Mouse (Mus musculus) liver, embryonic 14.5 days (tissue): Measurements from ENCODE around the gene Gm49320.

Source experiments
- CTCF ChIP-seq: IDR thresholded peaks from 2 replicates; pipeline ENCODE4 v1.5.1; 2016; ENCODE audit warnings: antibody characterized with exemption, low read depth, control low read depth
- EP300 ChIP-seq: IDR thresholded peaks from 2 replicates; pipeline ENCODE4 v1.6.1; 2016; ENCODE audit warnings: antibody characterized with exemption, low read depth

DNA sequence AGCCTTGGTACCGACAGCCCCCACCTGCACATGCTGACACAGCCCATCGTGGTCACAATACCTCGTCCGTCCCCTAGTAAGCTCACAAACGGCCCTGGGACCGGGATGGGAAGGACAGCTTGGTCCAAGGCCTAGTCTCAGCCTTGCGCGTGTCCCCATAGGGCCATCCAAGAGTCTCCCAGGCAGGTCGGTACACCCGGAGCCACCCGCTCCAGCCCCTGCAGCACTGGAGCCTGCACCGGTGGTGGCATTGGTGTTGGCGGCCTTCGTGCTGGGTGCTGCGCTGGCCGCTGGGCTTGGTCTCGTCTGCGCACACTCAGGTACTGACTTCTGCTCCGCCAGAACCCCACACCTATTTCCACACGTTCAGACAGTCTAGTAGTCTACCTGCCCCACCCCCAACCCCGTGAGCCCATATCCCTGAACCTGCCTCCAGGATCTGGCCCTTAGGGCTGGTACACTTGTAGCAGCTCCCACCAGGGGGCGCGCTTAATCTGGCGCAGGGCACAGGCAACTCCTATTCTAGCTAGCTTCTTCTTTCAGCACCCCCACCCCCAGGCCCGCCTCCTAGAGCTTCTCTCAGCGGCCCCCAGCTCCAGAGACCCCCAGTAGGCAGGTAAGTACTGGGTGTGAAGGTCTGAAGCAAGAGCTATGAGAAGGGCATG, 11.8 kb downstream of the Gm49320 start:
- TF ChIP-seq CTCF (peak; percentile 95), EP300 (no peak)
